Mouse (Mus musculus): ENCODE results near the gene Syt8.

- TF ChIP-seq CTCF (IDR thresholded peaks at IDR 0.05; ENCODE audit: control insufficient read depth, insufficient read depth, insufficient read length) (no peak), USF1 (IDR thresholded peaks at IDR 0.05; ENCODE audit: low read depth) (no peak), MAX (IDR thresholded peaks at IDR 0.05) (no peak), MYOG (IDR thresholded peaks at IDR 0.05; ENCODE audit: control insufficient read depth, extremely low read depth, insufficient read length) (no peak), CEBPB (IDR thresholded peaks at IDR 0.05; ENCODE audit: low read depth) (no peak)
Measured at GRCm38 (mm10) chr7:142421826-142422225, 12.8 kb upstream of the Syt8 start.

Data from C2C12 (cell line).